Mouse (Mus musculus): ENCODE data around the gene Lclat1.

Gene Lclat1

GRCm38 (mm10) chr17:73091368-73091767 lies 16.4 kb upstream of the Lclat1 start:
- no peak for DNase-seq

- no peak for DNase-seq
Observed at GRCm38 (mm10) chr17:73092103-73093097, 15.4 kb upstream of the Lclat1 start.

- no peak for DNase-seq
Observed at GRCm38 (mm10) chr17:73095070-73095469, 12.7 kb upstream of the Lclat1 start.

- DNase-seq = no peak
Observed at GRCm38 (mm10) chr17:73095585-73095984, 12.2 kb upstream of the Lclat1 start.

DNA sequence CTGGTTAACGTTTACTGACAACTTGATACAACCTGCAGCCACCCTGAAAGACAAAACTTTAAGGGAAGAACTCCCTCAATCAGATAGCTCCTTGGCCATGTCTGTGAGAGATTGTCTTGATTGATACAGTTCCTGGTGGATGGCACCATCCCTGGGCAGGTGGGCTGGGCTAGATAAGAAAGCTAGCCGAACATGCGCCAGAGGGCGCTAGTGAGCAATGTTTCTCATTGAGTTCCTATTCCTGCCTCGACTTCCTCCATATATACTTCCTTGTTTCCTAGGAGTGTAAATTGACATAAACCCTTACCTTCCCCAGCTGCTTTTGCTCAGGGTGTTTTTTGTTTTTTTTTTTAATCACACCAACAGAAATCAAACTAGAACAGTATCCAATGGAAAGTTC lies 11.3 kb upstream of the Lclat1 start:
- peak; percentile 72 to 77 for DNase-seq

DNA sequence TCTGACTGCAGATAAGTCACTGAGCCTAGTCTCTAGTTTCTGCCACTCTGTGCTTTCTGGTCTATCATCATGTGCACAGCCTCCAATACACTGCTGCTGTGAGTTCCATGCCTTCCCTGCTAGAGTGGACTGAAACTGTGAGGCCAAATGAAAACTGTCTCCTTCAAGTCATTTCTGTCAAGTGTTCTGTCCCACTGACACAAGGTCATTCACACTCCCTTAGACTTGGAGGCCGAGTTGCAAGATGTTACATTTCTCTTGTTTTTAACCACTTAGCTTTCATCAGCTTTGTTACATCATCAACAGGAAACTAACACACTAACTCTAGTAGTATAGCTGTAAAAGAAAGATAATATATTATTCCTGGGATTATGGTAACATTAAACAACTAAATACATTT lies 9.1 kb upstream of the Lclat1 start:
- no peak for DNase-seq

- DNase-seq = no peak
Observed at GRCm38 (mm10) chr17:73100396-73100795, 7.4 kb upstream of the Lclat1 start.

DNA sequence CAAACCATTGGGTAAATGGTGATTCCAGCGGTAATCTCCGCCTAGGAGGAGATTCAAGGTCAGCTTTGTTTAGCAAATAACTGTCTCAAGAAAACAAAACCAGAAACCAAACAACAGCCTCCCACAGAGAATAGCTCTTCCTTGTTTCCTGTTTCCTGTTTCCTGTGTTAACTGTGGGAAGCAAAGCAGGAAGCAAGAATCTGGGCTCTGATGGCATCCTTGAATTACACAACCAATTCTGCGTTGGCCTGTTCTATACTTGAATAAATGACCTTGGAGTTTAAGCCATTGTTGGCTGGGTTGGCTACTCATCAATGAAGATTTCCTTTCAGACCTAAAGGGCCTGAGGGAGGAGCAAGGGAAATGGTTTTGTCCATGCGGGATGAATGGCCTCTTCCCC lies 5.2 kb upstream of the Lclat1 start:
- no peak for DNase-seq

DNA sequence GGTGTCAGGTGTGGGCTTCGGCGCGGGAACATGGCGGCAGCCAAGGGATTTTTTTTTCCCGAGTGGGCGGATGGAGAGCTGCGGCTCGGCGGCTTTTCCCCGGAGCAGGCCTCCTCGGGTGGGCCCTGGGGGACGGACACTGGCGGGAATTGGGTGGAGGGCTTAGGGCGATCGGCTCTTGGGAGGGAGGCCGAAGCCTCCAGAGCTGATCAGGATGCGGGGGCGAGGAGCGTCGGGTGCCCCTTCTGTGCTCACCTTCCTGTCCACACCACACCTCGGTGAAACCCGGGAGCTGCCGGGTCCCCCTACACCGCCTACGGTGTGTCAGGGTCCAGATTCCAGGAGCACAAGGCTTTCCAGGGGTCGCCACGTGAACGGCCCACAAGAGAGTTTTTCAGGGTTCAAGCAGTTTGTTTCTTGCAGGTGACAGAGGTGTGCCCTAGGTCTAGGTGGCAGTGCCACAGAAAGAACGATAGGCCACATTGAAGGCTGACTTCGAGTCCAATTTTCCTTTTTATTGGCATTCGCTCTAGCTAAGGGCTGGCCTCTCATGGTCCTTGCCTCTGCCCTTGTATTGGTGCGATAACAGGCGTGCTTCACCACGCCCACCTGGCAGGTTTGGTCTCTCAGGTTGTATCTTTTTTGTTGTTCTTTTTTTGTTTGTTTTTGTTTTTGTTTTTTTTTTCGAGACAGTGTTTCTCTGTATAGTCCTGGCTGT lies 544 bp downstream of the Lclat1 start:
- DNase-seq = peak in 1 of 2 experiments; percentile 14

DNA sequence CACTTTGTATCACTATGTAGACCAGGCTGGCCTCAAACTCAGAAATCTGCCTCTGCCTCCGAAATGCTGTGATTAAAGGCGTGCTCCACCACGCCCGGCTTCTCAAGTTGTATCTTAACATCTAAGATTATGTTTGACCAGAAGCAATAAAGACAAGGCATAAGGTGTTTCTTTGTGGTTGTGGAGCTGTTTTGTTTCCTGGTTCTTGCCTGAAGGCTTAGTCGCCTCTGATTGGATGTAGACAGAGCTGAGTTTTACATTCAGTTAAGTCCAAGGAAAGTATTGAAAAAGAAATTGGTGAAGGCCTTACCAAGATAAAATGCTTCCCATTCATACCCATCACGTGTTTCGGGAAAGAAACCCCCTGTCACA lies 1.1 kb downstream of the Lclat1 start:
- DNase-seq = no peak

DNA sequence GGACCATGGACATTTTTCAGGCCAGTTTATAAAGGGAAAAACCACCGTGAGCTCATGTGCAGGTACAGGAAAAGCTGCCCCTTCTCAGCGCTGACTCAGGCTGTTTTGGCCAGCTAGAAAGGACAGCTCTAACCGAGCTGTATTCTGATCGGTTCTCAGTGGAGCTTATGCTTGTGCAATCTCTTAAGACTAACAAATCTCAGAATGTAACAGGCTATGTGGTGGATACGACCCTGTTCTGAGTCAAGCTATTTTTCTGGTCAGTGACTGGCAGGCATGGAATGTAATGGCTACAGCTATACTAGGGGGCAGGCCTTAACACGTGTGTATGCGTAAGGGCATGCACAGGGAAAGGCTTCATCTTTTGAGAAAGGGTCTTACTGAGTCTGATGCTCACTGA lies 4.3 kb downstream of the Lclat1 start:
- DNase-seq = no peak

DNA sequence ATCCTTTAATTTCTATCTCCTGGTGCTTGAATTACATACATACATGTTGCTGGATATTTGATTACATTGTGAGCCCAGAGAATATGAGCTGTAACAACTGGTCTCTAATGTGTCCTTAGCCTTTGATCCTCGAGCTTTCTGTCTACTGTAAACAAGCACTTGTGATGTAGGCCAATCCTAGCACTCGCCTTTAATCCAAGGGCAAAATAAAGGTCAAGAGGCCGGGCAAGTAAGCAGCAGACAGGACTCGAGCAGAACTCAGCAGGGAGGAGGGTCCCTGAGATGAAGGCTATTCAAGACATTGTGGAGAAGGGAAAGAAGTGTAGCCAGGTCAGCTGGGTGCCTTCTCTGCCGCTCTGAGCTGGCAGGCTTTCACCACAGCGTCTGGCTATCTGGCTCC lies 4.8 kb downstream of the Lclat1 start:
- DNase-seq = peak; percentile 5 to 9

GRCm38 (mm10) chr17:73113230-73113629 lies 5.4 kb downstream of the Lclat1 start:
- DNase-seq = no peak

DNA sequence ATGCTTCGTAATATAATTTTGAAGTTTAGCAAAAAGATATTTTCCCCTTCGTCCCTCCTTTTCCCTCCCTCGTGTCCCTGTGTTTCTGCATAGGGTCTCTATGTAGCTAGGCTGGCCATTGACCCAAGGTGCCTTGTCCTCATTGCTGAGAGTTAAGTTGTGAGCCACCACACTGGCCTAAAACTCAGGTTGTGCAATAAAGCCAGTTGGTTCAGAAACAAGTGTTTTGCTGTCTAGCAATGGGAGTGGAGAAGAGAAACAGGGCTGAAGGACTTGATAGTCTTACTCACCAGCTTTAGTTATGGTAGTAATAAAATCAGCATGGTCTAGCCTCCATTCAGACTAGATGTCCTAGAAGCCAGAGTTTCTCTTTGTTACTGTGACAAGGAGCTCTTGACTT lies 10.3 kb downstream of the Lclat1 start:
- DNase-seq = no peak

GRCm38 (mm10) chr17:73118702-73119101 lies 10.9 kb downstream of the Lclat1 start:
- DNase-seq = no peak

DNA sequence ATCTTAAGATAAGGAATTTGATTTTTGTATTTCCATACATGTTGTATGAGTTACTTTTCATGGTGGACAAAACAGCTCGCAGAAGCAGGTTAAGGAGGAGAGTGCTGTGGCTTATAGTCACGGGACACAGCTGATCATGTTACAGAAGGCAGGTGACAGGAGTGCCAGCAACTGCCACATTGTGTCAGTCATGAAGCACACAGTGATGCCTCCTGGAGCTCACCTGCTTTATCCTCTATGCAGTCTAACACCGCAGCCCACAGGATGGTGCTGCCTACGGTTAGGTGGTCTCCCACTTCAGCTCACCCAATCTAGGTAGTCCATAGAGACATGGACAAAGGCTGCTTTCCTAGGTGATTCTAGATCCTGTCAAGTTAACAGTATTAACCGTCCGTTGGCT lies 11.4 kb downstream of the Lclat1 start:
- DNase-seq = no peak

DNA sequence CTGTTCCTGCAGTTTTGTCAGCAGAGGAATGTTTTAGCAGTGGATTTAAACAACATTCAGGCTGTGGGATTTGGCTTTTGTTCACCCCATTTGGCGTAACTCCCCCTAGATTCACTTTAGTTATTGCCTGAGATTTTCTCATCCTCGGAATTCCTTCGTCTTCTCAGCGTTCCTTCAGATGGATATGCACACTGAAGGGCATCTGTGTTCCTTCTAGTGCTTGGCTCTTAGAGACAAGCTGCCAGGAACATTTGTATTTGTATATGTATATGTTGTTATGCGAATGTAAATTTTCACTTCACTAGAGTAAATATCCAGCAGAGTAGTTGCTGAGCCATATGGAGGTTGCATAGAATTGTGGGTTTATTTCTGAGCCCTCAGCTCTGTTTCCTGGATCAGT lies 12.8 kb downstream of the Lclat1 start:
- DNase-seq = no peak

DNA sequence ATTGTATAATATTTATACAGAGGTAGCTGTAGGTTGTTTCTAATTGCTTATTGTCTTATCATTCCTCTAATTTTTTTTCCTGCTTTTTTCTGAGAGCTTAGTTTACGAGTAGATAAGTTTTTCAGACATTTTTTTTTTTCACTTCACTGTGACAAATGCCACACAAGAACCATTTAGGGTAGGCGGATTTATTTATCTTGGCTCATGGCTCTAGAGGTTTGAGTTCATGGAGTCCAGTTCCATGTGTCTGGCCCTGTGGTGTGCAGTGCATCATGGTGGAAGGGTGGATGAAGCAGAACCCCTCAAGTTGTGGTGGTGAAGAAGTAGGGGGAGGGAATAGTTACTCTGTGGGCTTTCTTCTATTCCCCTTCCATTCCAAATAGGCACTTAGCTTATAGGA lies 13.9 kb downstream of the Lclat1 start:
- no peak for DNase-seq

GRCm38 (mm10) chr17:73126349-73126748 lies 18.6 kb downstream of the Lclat1 start:
- DNase-seq = no peak

DNA sequence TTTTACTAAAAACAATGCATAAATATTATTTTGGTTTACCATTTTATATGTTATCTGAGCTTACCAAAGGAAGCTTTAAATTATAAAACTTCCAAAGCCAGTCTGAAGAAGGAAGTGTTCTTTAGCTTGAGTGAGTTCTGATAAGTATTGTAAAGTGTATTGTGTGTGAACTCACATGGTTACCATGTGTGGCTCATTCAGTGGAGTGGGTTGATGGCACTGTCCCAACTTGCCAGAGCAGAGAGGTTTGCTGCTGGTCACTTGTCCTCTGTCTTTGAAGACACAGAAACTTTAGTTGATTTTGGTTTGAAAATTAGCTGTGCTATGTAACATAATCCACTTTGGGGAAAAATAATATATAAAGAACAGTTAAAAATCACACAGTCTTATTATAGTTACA lies 19.1 kb downstream of the Lclat1 start:
- peak; percentile 3 to 5 for DNase-seq

- DNase-seq = no peak
Observed at GRCm38 (mm10) chr17:73136562-73137484, 29.0 kb downstream of the Lclat1 start.

DNA sequence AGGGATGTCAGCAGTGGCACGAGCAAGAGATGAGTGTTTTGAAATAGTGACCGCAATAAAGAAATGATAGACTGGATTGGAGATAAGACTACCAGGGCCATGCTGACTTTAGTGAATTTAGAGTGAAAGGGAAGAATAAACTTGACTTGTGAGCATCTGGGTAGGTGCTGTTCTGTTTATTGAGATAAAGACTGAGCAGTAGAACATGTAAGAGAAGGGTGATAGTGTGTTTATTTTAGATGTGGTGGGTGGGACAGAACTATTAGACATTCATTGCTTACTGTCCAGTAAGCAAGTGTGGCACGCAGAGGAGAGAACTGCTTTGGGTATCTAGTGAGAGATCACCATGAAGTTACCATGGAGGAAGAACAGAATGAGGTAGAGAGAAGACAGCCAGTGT lies 30.4 kb downstream of the Lclat1 start:
- no peak for DNase-seq

DNA sequence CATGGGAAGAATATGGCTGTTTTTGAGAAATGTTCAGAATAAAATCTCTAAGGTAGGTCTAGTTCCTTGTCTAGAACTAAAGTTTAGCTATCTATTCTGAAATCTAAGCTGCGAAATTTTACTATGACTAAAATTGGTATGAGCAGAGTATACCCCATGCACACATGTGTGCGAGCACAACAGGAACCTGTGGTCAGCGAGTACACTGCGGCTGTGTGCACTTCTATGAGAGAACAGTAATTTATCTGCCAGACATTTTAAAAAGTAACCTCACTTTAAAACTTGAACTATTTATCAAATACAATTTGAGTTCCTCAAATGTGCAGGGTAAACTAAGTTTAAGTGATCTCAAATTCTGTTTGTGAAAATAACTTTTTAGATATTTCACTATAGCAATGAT lies 34.2 kb downstream of the Lclat1 start:
- DNase-seq = no peak
